Mouse (Mus musculus): Measurements from ENCODE around the gene Gna14.

Gene Gna14

GRCm38 (mm10) chr19:16511081-16511420 lies 75.5 kb downstream of the Gna14 start:
- peak; percentile 7 for DNase-seq (ENCODE audit: low spot score)

- no peak for DNase-seq (ENCODE audit: low spot score)
Observed at GRCm38 (mm10) chr19:16514201-16514600, 78.6 kb downstream of the Gna14 start.

- DNase-seq (ENCODE audit: low spot score): no peak
Observed at GRCm38 (mm10) chr19:16518569-16518968, 83.0 kb downstream of the Gna14 start.

GRCm38 (mm10) chr19:16520608-16521007 lies 85.0 kb downstream of the Gna14 start:
- no peak for DNase-seq (ENCODE audit: low spot score)

- DNase-seq (ENCODE audit: low spot score): no peak
Observed at GRCm38 (mm10) chr19:16526302-16526880, 90.8 kb downstream of the Gna14 start.

- no peak for DNase-seq (ENCODE audit: low spot score)
Observed at GRCm38 (mm10) chr19:16527031-16527430, 91.5 kb downstream of the Gna14 start.

GRCm38 (mm10) chr19:16528225-16528828 lies 92.8 kb downstream of the Gna14 start:
- DNase-seq (ENCODE audit: low spot score): no peak

GRCm38 (mm10) chr19:16529293-16529920 lies 93.8 kb downstream of the Gna14 start:
- DNase-seq (ENCODE audit: low spot score): no peak

- DNase-seq (ENCODE audit: low spot score): no peak
Observed at GRCm38 (mm10) chr19:16529999-16530398, 94.4 kb downstream of the Gna14 start.

GRCm38 (mm10) chr19:16534311-16534710 lies 98.7 kb downstream of the Gna14 start:
- no peak for DNase-seq (ENCODE audit: low spot score)

- no peak for DNase-seq (ENCODE audit: low spot score)
Observed at GRCm38 (mm10) chr19:16538416-16538815, 102.9 kb downstream of the Gna14 start.

GRCm38 (mm10) chr19:16543688-16544087 lies 108.1 kb downstream of the Gna14 start:
- DNase-seq (ENCODE audit: low spot score): no peak

GRCm38 (mm10) chr19:16556988-16557387 lies 121.4 kb downstream of the Gna14 start:
- DNase-seq (ENCODE audit: low spot score): no peak

GRCm38 (mm10) chr19:16557971-16558370 lies 122.4 kb downstream of the Gna14 start:
- DNase-seq (ENCODE audit: low spot score): no peak

- no peak for DNase-seq (ENCODE audit: low spot score)
Observed at GRCm38 (mm10) chr19:16558570-16558969, 123.0 kb downstream of the Gna14 start.

GRCm38 (mm10) chr19:16559243-16559896 lies 123.8 kb downstream of the Gna14 start:
- DNase-seq (ENCODE audit: low spot score): no peak

GRCm38 (mm10) chr19:16562676-16563075 lies 127.1 kb downstream of the Gna14 start:
- no peak for DNase-seq (ENCODE audit: low spot score)

- DNase-seq (ENCODE audit: low spot score): no peak
Observed at GRCm38 (mm10) chr19:16576790-16577189, 141.2 kb downstream of the Gna14 start.

- DNase-seq (ENCODE audit: low spot score): no peak
Observed at GRCm38 (mm10) chr19:16579656-16580260, 144.2 kb downstream of the Gna14 start.

- no peak for DNase-seq (ENCODE audit: low spot score)
Observed at GRCm38 (mm10) chr19:16580501-16580900, 144.9 kb downstream of the Gna14 start.

GRCm38 (mm10) chr19:16584546-16584945 lies 149.0 kb downstream of the Gna14 start:
- DNase-seq (ENCODE audit: low spot score): no peak

GRCm38 (mm10) chr19:16585379-16585778 lies 149.8 kb downstream of the Gna14 start:
- DNase-seq (ENCODE audit: low spot score): no peak
